Mouse (Mus musculus): ENCODE measurements at regions not wholly inside any gene's neighbourhood (a gene's known extent, or its start where the extent isn't known, plus 50 kb on each side); places are given as distances from the start of the nearest gene placed in this dataset.

DNA sequence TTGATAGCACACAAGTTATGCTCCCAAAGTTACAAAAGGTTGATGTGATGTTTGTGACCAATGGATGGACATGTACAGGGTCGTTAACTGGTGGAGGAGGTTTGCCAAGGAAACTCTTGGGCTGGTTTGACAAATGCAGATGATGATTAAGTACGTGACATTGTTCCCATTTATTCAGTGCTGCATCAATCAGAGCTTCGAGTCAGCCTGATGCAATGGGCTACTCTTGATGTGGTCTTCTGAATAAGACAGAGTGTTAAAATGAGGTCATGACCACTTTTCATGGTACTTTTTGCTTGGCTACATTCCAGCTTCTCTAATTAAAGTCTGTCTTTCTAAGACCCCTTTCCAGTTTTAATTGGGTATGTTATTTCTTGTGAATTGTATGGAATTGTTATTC, 1194.4 kb upstream of the Nr2f1 start:
- TF ChIP-seq KAT2A (conservative IDR thresholded peaks at IDR 0.05; ENCODE audit: low read depth, low read length), result no peak
- no peak for TF ChIP-seq ZNF384 (IDR thresholded peaks at IDR 0.05; ENCODE audit: low read depth, low read length)
- no peak for TF ChIP-seq CTCF (IDR thresholded peaks at IDR 0.05 in 2 of 3, conservative IDR thresholded peaks at IDR 0.05 in 1 of 3; ENCODE audit: control insufficient read depth in 1 of 3, insufficient read depth in 1 of 3, low read depth in 2 of 3, low read length in 3 of 3, poor library complexity in 1 of 3, severe bottlenecking in 1 of 3)
- no peak for TF ChIP-seq USF2 (IDR thresholded peaks at IDR 0.05; ENCODE audit: borderline replicate concordance in 1 of 2, insufficient read depth in 1 of 2, low read depth in 1 of 2, low read length in 2 of 2)
- TF ChIP-seq CHD2 (IDR thresholded peaks at IDR 0.05; ENCODE audit: low read length), result no peak
- no peak for TF ChIP-seq POLR2A (IDR thresholded peaks at IDR 0.05; ENCODE audit: control insufficient read depth in 1 of 2, insufficient read depth in 1 of 2, low read depth in 1 of 2, low read length in 2 of 2, poor library complexity in 1 of 2)
- no peak for TF ChIP-seq BHLHE40 (IDR thresholded peaks at IDR 0.05; ENCODE audit: borderline replicate concordance, low read depth, low read length)
- no peak for TF ChIP-seq ETS1 (IDR thresholded peaks at IDR 0.05; ENCODE audit: low read depth, low read length)
- no peak for TF ChIP-seq TCF12 (IDR thresholded peaks at IDR 0.05; ENCODE audit: low read depth, low read length)
- no peak for TF ChIP-seq TAL1 (IDR thresholded peaks at IDR 0.05; ENCODE audit: low read length)

All from MEL (cell line).